Mouse (Mus musculus) brain, embryonic 14.5 days (tissue): ENCODE data around the gene Thbs4.

Source experiments
- CTCF ChIP-seq: fragments of 200-500 bp; IDR thresholded peaks from 2 replicates; pipeline ENCODE4 v1.5.1; 2012; ENCODE audit warnings: inconsistent platforms, mild to moderate bottlenecking, moderate library complexity, borderline replicate concordance; ENCODE audit not compliant: insufficient read depth, insufficient read length; ENCODE audit errors: extremely low read depth
- POLR2A ChIP-seq: fragments of 200-500 bp; IDR thresholded peaks from 2 replicates; pipeline ENCODE4 v1.6.1; 2012; ENCODE audit warnings: mild to moderate bottlenecking, inconsistent platforms, borderline replicate concordance; ENCODE audit not compliant: poor library complexity, insufficient read depth, insufficient read length, severe bottlenecking; ENCODE audit errors: extremely low read depth

DNA sequence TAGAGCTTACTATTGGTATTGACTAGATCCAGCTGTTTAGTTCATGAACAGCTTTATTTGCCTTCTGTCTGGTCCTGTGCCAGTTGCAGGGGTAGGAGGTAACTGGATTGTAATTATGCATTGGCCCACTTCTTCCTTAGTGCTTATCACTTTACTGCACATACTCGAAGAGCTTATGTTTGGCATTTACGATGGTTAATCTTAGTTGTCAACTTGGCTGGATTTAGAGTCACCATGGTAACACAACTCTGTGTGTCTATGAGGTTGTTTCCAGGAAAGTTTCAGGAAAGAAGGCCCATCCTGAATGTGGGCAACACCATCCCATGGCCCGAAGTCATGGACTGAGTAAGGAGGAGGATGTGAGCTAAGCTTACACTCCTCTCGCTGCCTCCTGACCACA lies 38.5 kb upstream of the Thbs4 start:
- TF ChIP-seq CTCF (no peak), POLR2A (no peak)
